Mouse (Mus musculus) cerebellum, postnatal 4 days (tissue): ENCODE results near the gene Cep70.
A peak's percentile ranks its signal among the peaks of the same experiment; 100 is the strongest.

Source experiments
- DNase-seq, 2 experiments: peaks; one replicate each; pipeline ENCODE4 v3.0.0; 2022; ENCODE audit warnings: low spot score in 2 of 2, mixed read lengths in 1 of 2

Gene Cep70

GRCm38 (mm10) chr9:99320006-99320405, 76.8 kb downstream of the Cep70 start:
- no peak for DNase-seq

DNA sequence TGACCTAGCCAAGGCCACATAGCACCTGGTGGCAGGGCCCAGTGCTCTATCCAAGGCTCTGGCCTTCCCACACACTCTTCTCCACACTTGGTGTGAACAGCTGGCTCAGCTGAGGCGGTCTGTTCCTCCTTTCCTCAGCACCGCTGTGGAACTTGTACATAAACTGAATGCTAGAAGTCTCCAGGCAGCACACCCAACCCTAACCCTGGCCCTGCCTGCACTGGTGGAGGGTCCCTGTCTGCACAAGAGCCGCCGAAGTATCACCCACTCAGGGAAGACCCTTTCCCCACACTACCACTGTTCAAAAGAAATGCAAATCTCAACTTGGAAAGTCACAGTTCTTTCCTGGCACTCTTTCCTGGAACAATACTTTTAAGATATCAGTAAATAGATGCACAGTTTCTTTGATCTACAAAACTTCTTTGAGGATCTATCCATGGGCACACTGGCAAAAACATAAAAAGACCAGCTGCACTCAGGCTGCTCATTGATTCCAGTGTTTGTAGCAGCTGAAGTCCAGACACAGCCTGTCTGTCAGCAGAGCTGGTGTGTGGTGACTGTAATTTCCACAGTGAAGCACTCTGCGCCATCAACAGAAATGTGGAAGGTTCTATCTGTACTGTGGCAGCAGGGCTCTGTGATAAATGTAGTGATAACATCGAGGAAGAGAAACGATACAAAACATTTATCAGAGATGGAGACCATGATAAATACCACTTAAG, 82.2 kb downstream of the Cep70 start:
- DNase-seq = no peak

DNA sequence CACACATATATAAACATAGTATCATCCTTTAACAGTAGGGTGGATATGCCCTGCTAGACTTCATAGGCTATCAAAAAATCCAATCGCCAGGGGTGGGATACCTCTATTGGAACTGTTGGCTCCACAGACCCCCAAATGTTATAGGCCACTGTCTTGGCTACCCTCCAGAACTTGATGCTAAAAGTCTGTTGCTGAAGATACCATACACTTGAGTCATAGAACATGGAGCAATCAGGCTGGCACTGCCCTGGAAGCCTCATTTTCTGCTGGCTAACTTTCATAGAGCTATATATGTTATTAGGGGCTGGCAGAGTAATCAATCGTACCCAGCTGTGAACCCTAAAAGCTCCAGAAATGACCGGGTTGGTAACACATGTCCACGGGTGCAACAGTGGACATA, 82.8 kb downstream of the Cep70 start:
- DNase-seq = no peak

DNA sequence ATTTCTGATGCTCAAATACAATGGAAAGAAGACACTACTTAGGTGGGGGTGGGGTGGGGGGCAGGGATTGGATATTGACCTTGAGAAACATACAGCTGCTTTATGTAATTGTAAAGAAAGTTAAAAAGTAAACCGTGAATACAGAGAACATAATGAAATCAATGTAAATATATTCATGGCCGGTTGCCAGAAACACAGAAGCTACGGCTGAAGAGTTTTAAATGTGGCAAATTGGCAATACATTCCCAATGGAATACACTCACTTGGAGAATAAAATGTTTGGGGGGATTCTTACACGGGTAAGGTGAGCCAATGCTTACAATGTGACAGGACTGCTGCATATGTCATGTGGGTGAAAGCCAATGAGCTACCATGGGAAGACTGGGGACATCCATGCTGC, 83.7 kb downstream of the Cep70 start:
- no peak for DNase-seq

GRCm38 (mm10) chr9:99336538-99336937, 93.4 kb downstream of the Cep70 start:
- no peak for DNase-seq

GRCm38 (mm10) chr9:99338293-99338692, 95.1 kb downstream of the Cep70 start:
- no peak for DNase-seq

GRCm38 (mm10) chr9:99339182-99339581, 96.0 kb downstream of the Cep70 start:
- no peak for DNase-seq

DNA sequence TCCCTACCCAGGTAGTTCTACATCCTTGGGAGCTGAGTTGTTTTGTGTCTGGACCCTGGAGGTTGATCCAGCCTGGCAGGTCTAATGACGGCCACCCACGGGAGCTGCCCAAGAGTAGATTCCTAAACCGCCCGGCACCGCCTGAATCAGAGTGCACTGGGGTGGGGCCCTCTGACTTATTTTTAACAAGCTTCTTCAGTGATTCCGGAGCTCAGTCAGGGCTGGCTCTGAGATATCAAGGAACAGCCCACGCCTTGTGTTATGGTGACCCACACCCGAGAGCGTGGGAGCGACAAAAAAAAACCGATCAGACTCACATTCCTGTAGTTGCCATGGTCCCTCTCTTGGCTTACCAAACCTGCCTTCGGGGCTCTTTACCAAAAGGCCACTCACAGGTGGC, 97.0 kb downstream of the Cep70 start:
- DNase-seq = no peak

DNA sequence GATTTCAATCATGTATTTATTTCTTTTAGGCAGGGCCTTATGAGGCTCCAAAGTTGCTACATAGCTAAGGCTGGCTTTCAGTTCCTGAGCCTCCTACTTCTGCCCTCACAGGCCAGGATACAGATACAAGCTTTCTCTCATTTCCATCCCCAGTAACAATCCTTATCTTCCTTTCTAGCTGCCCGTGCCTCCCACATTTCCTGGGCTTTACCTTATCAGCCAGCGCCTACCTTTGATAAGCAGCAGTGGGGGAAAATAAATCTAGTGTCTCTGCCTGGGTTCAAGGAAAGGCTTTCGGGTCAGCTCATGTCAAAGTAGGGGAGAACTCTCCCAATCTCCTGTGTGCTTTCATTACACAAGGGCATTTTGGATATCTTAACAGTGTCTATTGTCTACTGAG, 98.4 kb downstream of the Cep70 start:
- no peak for DNase-seq

- DNase-seq = peak in 1 of 2 experiments; percentile 27
These were observed 102.2 kb downstream of the Cep70 start for GRCm38 (mm10) chr9:99345351-99345792.
